Mouse (Mus musculus) small intestine, adult 2 months (tissue): ENCODE results near the gene Nom1.

Experiments
- CTCF ChIP-seq: fragments of 200-500 bp; IDR thresholded peaks from 2 replicates; pipeline ENCODE4 v1.5.1; 2012; ENCODE audit warnings: low read depth, mild to moderate bottlenecking, control low read depth, inconsistent platforms, low read length, moderate library complexity, mixed read lengths; ENCODE audit not compliant: insufficient replicate concordance, insufficient read length; ENCODE audit errors: extremely low read depth
- POLR2A ChIP-seq: fragments of 200-500 bp; IDR thresholded peaks from 2 replicates; pipeline ENCODE4 v1.6.1; 2012; ENCODE audit warnings: low read depth, mild to moderate bottlenecking, control low read depth, inconsistent platforms, low read length, moderate library complexity

- TF ChIP-seq CTCF (no peak), POLR2A (no peak)
Observed at GRCm38 (mm10) chr5:29483801-29484200, 49.3 kb downstream of the Nom1 start.
